Mouse (Mus musculus) adipocyte (in vitro differentiated cells): Measurements from ENCODE around the gene Omd.

Source experiments
- DNase-seq: peaks from one replicate; pipeline ENCODE4 v3.0.0-alpha.2; 2016; ENCODE audit warnings: low spot score

Gene Omd

DNA sequence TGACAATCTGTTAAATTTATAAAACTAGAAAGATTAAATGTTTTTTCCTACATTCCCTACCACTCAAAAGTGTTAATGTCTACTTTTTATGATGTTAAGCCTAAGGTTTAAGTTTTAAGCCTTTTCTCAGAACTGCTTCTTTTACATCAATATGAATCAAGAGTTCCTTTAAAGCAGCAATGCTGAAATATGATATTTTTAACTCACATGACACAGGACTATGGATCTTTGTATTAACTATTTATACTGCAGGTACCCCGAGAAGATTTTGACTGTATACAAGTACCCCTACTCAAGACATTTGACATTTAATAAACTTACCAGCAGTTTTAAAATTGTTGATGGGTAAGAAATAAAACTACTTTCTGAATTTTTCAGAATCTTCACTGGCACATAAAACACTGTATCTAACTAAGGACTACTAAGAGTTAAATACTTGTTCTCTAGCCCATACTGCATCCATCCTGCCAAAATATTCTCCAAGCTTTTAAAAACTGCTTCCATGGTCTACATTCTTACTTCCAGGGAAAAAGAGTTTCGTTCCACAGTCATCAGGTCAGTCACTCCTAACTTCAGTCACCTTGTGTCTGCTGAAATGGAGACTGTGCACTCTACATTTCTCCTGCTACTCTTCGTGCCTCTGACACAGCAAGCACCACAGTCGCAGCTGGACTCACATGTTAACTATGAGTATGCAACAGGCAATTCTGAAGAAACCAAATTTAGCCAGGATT lies 26.5 kb downstream of the Omd start:
- no peak for DNase-seq

DNA sequence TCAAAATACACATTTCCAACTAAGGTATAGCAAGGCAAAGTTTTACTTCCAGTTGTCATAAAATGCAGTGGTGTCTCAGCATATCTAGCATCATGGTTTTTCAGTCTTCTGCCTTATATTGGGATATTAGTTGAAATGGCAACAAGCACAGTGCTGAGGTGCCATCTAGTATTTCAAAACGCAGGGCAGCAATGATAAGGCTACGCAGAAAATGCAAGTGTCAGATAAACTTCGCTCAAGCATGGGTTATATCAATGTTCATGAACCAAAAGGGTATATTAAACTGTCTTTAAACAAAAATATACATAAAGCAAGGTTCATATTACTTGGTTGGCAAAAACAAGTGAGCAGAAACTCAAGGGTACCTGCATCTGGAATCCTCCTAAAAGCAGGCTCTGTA lies 34.8 kb downstream of the Omd start:
- DNase-seq = no peak

- DNase-seq = no peak
Observed at GRCm38 (mm10) chr13:49618365-49618764, 36.1 kb downstream of the Omd start.

GRCm38 (mm10) chr13:49623216-49623615 lies 41.0 kb downstream of the Omd start:
- peak; percentile 36 for DNase-seq

GRCm38 (mm10) chr13:49628167-49628566 lies 45.9 kb downstream of the Omd start:
- no peak for DNase-seq

DNA sequence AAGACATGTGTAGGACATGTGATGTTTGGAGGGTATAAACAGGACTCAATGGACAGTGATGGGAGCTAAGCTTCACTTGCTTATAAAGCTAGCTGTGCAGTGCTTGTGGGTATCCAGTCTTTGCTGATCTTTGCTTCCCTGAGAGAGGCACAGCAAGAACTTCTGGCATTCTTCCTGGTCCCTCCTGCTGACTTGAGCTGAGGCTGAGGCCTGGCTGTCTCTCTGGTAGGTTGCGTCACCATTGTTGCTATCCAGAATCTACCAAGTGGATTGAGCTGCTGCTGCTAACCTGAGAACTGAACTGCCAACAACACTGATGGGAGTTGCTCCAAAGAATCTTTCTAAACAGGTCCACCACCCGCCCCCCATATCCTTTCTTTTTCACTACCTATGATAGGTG lies 46.8 kb downstream of the Omd start:
- DNase-seq = no peak

DNA sequence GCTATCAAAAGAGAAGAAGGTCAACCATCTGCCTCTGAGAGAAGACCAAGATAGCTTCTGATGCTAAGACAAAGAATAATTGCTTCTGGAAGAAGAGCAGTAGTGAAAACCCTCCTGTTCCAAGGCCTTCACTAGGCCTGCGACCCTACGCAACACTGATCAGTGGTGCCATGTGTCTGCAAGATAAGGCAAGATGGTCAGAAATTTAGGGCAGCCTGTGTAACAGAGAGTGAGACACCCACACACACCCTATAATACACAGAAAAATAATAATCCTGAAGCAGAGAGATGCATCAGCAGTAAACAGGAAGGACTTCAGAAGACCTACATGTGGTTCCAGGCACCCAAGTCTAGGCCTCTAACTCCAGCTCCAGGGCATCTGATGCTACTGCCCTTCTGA lies 57.7 kb downstream of the Omd start:
- DNase-seq = no peak
